Mouse (Mus musculus) heart, adult 2 months (tissue): ENCODE measurements at regions not wholly inside any gene's neighbourhood (a gene's known extent, or its start where the extent isn't known, plus 50 kb on each side); places are given as distances from the start of the nearest gene placed in this dataset.

ENCODE experiments used
- DNase-seq, 2 experiments: peaks; one replicate each; pipeline ENCODE4 v3.0.0; 2021
- H3K27ac ChIP-seq: fragments of 200-600 bp; 2 replicates; pipeline ENCODE4 v1.8.1; 2022
- H3K27me3 ChIP-seq: fragments of 200-500 bp; 2 replicates; pipeline ENCODE4 v1.6.1; 2012; ENCODE audit warnings: mild to moderate bottlenecking, low read length, inconsistent platforms, mixed read lengths; ENCODE audit not compliant: control insufficient read depth, insufficient read depth
- H3K36me3 ChIP-seq: fragments of 200-500 bp; 2 replicates; pipeline ENCODE4 v1.6.1; 2012; ENCODE audit warnings: low read length, inconsistent platforms; ENCODE audit not compliant: control insufficient read depth, insufficient read depth
- H3K4me1 ChIP-seq: fragments of 200-500 bp; 2 replicates; pipeline ENCODE4 v1.6.1; 2011; ENCODE audit warnings: low read length; ENCODE audit not compliant: control insufficient read depth, insufficient read depth
- H3K4me3 ChIP-seq: fragments of 200-600 bp; 2 replicates; pipeline ENCODE4 v1.8.1; 2022
- H3K79me2 ChIP-seq: fragments of 200-500 bp; replicated peaks from 2 replicates; pipeline ENCODE4 v1.6.1; 2012; ENCODE audit warnings: mild to moderate bottlenecking, inconsistent platforms, low read length, moderate library complexity, mixed read lengths; ENCODE audit not compliant: control insufficient read depth, insufficient read depth
- H3K9ac ChIP-seq: fragments of 200-500 bp; 2 replicates; pipeline ENCODE4 v1.6.1; 2012; ENCODE audit warnings: low read depth, mild to moderate bottlenecking, control low read depth, inconsistent platforms, low read length, mixed read lengths
- CTCF ChIP-seq: fragments of 200-600 bp; IDR thresholded peaks from 2 replicates; pipeline ENCODE4 v1.8.1; 2022; ENCODE audit warnings: antibody characterized with exemption, mild to moderate bottlenecking, moderate library complexity
- EP300 ChIP-seq: fragments of 200-500 bp; IDR thresholded peaks from 2 replicates; pipeline ENCODE4 v1.6.1; 2011; ENCODE audit warnings: low read depth, low read length, control low read depth; ENCODE audit not compliant: insufficient read depth
- POLR2A ChIP-seq: fragments of 200-500 bp; IDR thresholded peaks from 2 replicates; pipeline ENCODE4 v1.6.1; 2011; ENCODE audit warnings: mild to moderate bottlenecking, low read depth, low read length, control low read depth; ENCODE audit not compliant: insufficient read depth
- WGBS: fragments of 180-500 bp; shearing (Covaris S2); methylation state at CpG from one replicate; pipeline ENCODE4 v1.1.7; 2018; 5-methylcytosine and 5-hydroxymethylcytosine counted together
- intact Hi-C: fragments of 180-260 bp; cut with DNase I; formaldehyde crosslinking; loops from one replicate; pipeline ENCODE4 v1.15.1; 2025

DNA sequence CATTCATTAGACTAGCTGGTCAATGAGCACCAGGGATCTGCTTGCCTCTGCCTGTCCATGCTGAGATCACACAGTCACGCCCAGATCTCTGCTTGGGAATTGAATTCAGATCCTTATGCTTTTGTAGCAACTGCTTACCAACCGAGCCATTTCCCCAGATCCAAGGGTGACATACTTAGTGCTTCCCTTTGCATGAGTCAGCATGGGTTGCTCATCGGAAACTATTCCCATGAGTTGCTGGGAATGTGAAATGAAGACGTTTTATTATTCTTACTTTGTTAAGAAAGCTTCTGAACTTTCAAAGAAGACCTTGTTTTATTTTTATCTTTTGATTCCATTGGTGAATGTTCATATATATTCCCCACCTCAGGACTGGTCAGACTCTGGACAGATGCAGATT is 82.3 kb upstream of the Far2 start:
- Histone ChIP-seq H3K4me3 (no peak overlapping the region), H3K9ac (no peak overlapping the region), H3K79me2 (no peaks in the 10 kb centered on the region), H3K36me3 (no peaks in the 10 kb centered on the region), H3K27me3 (no peaks in the 10 kb centered on the region), H3K4me1 (no peaks in the 10 kb centered on the region), H3K27ac (no peak overlapping the region)
- 63% methylated on average over 4 of the region's 4 CpGs for WGBS
- TF ChIP-seq POLR2A = no peak
- no peak for DNase-seq
- intact Hi-C loops = no loop called here

DNA sequence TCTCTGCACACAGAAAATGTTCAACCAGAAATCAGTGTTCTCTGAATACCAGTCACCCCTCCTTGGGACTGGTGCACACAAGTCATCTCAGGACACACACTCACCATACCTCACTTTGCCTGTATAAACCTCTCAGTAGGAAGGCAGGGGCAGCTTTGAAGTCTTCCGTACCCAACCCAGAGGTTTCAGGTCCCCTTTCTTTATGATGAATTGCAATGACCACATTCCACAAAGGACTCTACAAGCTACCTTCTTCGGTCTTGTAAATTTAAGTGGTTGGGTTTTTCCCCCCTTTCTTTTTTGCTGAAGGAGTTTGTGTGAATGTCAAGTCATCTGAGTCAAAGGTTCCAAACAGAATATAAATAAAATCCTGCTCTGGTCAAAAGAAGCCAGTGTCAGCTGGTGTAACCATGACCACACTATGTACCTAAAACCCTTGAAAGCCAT is 76.9 kb upstream of the Far2 start:
- TF ChIP-seq POLR2A (no peak), EP300 (no peak), CTCF (no peak)
- Histone ChIP-seq H3K36me3 (no peaks in the 10 kb centered on the region), H3K4me1 (no peaks in the 10 kb centered on the region), H3K9ac (no peak overlapping the region), H3K27me3 (no peaks in the 10 kb centered on the region), H3K79me2 (no peaks in the 10 kb centered on the region), H3K4me3 (no peak overlapping the region), H3K27ac (no peak overlapping the region)
- no peak for DNase-seq
- intact Hi-C loops = no loop called here
- WGBS = 89% methylated on average over 2 of the region's 2 CpGs

DNA sequence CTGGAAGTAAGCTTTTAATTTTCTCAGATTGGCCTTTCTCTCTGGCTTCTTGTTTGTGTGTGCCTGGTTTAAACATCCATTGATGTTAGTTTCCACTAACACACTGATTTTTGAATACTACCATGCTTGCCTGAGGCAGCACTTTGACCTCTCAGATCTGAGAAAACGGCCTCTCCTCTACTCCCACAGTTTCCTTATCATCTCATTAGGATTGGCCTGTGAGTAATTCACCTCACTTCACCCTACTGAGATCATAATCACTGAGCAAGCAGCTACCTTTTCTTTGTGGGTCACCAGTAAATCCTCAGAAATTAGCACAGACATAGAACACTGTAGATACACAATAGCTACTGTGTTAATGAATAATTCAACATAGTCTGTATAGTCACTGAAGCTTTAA is 74.5 kb upstream of the Far2 start:
- H3K79me2 ChIP-seq = no peaks in the 10 kb centered on the region
- no peak overlapping the region for H3K9ac ChIP-seq
- H3K4me3 ChIP-seq = no peak overlapping the region
- no peak for DNase-seq
- H3K4me1 ChIP-seq = no peaks in the 10 kb centered on the region
- intact Hi-C loops = no loop called here
- no peaks in the 10 kb centered on the region for H3K36me3 ChIP-seq
- H3K27ac ChIP-seq = no peak overlapping the region
- WGBS = 53% methylated on average over 1 of the region's 1 CpGs
- TF ChIP-seq EP300 = no peak
- no peak for TF ChIP-seq CTCF
- TF ChIP-seq POLR2A = no peak
- H3K27me3 ChIP-seq = no peaks in the 10 kb centered on the region

DNA sequence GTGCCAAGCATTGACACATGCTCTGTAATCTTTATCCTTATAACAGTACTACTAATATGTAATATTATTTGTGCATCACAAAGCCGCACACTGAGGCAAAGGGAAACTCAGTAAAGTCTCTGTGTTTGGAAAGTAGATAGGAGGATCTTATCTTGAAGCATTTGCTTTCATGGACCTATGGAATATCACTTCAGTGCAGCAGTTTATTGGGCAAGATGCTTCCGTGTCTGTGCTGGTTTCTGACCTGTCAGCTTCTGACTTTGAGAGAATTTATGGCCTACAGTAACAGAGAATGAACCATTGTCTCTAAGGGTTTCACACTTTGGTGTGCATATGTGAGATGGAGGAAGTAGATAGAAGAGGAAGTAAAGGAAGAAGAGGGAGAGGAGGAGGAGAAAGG is 74.0 kb upstream of the Far2 start:
- TF ChIP-seq EP300 (no peak), POLR2A (no peak), CTCF (no peak)
- WGBS = 63% methylated on average over 2 of the region's 2 CpGs
- no peaks in the 10 kb centered on the region for H3K4me1 ChIP-seq
- no peaks in the 10 kb centered on the region for H3K36me3 ChIP-seq
- no peak overlapping the region for H3K4me3 ChIP-seq
- no peaks in the 10 kb centered on the region for H3K79me2 ChIP-seq
- no peaks in the 10 kb centered on the region for H3K27me3 ChIP-seq
- H3K9ac ChIP-seq = no peak overlapping the region
- DNase-seq = no peak
- intact Hi-C loops = no loop called here
- H3K27ac ChIP-seq = no peak overlapping the region

DNA sequence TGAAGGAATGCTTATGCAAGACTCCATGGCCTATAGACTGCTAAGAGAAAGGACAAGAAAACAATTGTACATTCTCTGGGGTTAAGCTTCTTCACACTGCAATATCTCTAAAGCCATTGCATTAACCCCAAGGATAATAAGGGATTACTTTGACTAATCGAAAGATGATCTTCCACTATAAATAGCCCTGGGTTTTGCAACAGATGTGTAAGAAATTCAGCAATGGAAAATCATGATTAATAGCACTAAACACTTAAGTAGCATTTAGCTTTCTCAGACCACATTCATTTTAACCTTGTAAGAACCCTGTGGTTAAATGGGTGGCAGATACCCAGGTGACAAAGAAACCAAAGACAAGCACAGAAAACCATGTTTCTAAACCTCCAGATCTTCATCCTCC is 71.1 kb upstream of the Far2 start:
- Histone ChIP-seq H3K27me3 (no peaks in the 10 kb centered on the region), H3K36me3 (no peaks in the 10 kb centered on the region), H3K79me2 (no peaks in the 10 kb centered on the region), H3K9ac (no peak overlapping the region), H3K4me1 (no peaks in the 10 kb centered on the region), H3K4me3 (no peak overlapping the region), H3K27ac (no peak overlapping the region)
- TF ChIP-seq EP300 (no peak), POLR2A (no peak)
- intact Hi-C loops = no loop called here
- WGBS = 65% methylated on average over 1 of the region's 1 CpGs
- no peak for DNase-seq

DNA sequence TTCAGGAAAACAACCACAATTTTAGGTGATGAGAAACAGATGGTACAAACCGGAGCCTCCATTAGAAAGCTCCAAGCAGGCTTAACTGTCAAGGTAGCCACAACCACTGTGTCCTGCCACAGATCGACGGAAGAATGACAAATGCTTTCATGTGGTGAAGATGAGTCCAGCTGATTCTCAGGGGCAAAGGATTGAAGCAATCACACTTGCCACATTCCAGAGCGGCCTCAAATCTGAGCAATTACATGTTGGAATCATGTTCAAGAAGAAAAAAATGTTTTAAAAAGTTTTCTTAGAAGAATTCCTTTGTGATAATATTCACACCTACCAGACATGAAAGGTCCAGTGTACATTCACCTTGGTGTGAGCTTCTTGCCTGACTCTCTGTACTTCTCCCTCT is 57.7 kb upstream of the Far2 start:
- H3K9ac ChIP-seq = no peak overlapping the region
- H3K79me2 ChIP-seq = no peaks in the 10 kb centered on the region
- H3K27me3 ChIP-seq = no peaks in the 10 kb centered on the region
- H3K27ac ChIP-seq = no peak overlapping the region
- no peaks in the 10 kb centered on the region for H3K4me1 ChIP-seq
- intact Hi-C loops = no loop called here
- no peaks in the 10 kb centered on the region for H3K36me3 ChIP-seq
- DNase-seq = no peak
- no peak for TF ChIP-seq EP300
- 73% methylated on average over 4 of the region's 4 CpGs for WGBS
- H3K4me3 ChIP-seq = no peak overlapping the region
